Mouse (Mus musculus): Measurements from ENCODE around the gene Park7. TPM values are rescaled to one million over a fixed set of nuclear protein-coding genes. Genes with fewer than 3 reads are reported as not detected.

Gene Park7
- total and polyA plus RNA-seq, 2 experiments from 2014 or later: 197 to 439 TPM

DNA sequence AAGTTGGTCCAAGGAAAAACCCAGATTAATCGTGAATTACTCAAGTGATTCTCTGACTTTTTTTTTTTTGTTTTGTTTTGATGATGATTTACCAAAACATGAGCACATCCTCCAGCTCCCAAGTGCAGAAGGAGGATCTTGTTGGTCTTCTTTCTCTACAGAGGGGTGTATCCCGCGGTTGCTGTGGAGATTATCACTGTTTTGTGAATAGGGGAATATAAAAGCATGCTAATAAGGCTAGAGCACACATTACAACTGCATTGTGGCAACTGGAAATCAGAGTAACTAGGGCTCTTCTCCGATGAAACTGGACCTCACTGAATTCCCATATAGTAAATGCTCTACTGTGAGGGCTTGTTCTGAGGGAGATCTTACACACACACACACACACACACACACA lies 61.8 kb downstream of the Park7 start:
- 54% methylated on average over 4 of the region's 4 CpGs for WGBS

DNA sequence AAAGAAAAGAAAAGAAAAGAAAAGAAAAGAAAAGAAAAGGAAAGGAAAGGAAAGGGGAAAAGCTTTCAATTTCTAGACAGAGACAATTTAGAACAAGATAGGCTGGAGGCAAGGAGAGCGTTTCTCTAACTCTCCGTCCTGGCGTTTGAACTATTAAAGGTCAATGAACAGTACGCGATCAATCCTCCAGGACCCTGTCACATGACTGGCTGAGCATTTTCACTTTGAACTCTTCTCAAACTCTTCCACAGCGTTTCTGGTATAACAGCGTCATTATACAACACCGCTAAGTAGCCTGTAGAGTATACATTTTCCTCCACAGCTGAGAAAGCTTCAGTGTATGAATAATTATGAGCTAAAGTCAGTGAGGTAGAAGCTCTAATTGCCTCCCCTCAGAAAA lies 62.2 kb downstream of the Park7 start:
- no peak for TF ChIP-seq CTCF (IDR thresholded peaks at IDR 0.05; ENCODE audit: low read depth)
- 53% methylated on average over 8 of the region's 8 CpGs for WGBS
- H3K27me3 ChIP-seq (ENCODE audit: insufficient read depth, low read length): no peaks in the 10 kb centered on the region
- H3K4me1 ChIP-seq (ENCODE audit: insufficient read depth): peaks cover 7% of the 10 kb centered on the region; the same call in 1 of the 2 replicates
- ATAC-seq: no peak
- no peaks in the 10 kb centered on the region for H3K9me3 ChIP-seq (ENCODE audit: low read length)
- no peaks in the 10 kb centered on the region for H3K36me3 ChIP-seq (ENCODE audit: insufficient read depth)
- H3K27ac ChIP-seq (ENCODE audit: low read depth, low read length): no peak overlapping the region
- no peak for DNase-seq
- H3K4me3 ChIP-seq (ENCODE audit: low read depth, low read length): no peak overlapping the region
- H3K9ac ChIP-seq: no peak overlapping the region
- H3K4me2 ChIP-seq (ENCODE audit: low read depth): no peak overlapping the region

More for the DNA sequence above, 61.8 kb downstream of the Park7 start:
- H3K9me3 ChIP-seq (ENCODE audit: low read length): no peaks in the 10 kb centered on the region
- no peaks in the 10 kb centered on the region for H3K36me3 ChIP-seq (ENCODE audit: insufficient read depth)
- no peak for TF ChIP-seq CTCF (IDR thresholded peaks at IDR 0.05; ENCODE audit: low read depth)
- DNase-seq: no peak
- no peaks in the 10 kb centered on the region for H3K27me3 ChIP-seq (ENCODE audit: insufficient read depth, low read length)
- H3K4me3 ChIP-seq (ENCODE audit: low read depth, low read length): no peak overlapping the region
- H3K4me2 ChIP-seq (ENCODE audit: low read depth): no peak overlapping the region
- peaks cover 7% of the 10 kb centered on the region; the same call in 1 of the 2 replicates for H3K4me1 ChIP-seq (ENCODE audit: insufficient read depth)
- ATAC-seq: no peak
- H3K27ac ChIP-seq (ENCODE audit: low read depth, low read length): no peak overlapping the region
- H3K9ac ChIP-seq: no peak overlapping the region

DNA sequence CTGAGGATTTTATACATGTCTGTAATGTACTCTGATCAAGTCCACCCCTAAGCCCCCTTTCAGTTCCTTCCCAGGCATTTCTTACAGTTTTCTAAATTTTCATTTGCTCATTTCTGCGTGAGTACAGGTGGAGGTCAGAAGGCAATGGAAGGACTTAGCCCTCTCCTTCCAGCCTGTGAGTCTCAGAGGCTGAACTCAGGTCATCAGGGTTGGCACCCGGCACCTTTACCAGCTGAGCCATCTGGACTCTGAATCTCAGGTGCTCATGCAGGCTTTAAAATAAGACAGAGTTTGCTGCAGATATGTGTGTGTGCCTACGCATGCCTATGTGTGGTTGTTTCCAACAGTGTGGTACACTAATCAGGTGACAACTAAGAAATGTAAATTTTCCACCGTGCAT lies 63.3 kb downstream of the Park7 start:
- no peak overlapping the region for H3K9ac ChIP-seq
- no peaks in the 10 kb centered on the region for H3K36me3 ChIP-seq (ENCODE audit: insufficient read depth)
- TF ChIP-seq CTCF (IDR thresholded peaks at IDR 0.05; ENCODE audit: low read depth): no peak
- H3K4me1 ChIP-seq (ENCODE audit: insufficient read depth): peaks cover 7% of the 10 kb centered on the region; the same call in 1 of the 2 replicates
- H3K9me3 ChIP-seq (ENCODE audit: low read length): no peaks in the 10 kb centered on the region
- 86% methylated on average over 4 of the region's 4 CpGs for WGBS
- no peak for DNase-seq
- no peaks in the 10 kb centered on the region for H3K27me3 ChIP-seq (ENCODE audit: insufficient read depth, low read length)
- ATAC-seq: no peak
- H3K4me3 ChIP-seq (ENCODE audit: low read depth, low read length): no peak overlapping the region
- no peak overlapping the region for H3K27ac ChIP-seq (ENCODE audit: low read depth, low read length)
- no peak overlapping the region for H3K4me2 ChIP-seq (ENCODE audit: low read depth)

DNA sequence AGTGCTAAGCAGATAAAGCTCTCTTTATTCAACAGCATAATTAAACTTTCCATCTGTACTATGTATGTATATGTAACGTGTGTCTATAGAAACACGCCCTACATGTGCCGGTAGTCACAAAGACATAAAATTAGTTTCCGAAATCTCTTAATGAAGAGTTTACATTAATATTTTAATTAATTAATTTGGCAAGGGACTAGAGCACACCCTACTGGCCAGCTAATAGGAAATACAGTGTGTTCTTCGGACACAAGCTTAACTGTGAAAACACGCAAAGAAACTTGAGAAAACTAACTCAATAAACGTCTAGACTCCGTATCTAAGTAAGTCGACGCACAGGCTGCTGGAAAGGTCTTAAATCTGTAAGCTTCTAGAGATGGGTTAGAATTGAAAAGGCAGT lies 64.3 kb downstream of the Park7 start:
- H3K36me3 ChIP-seq (ENCODE audit: insufficient read depth): no peaks in the 10 kb centered on the region
- peaks cover 7% of the 10 kb centered on the region; the same call in 1 of the 2 replicates for H3K4me1 ChIP-seq (ENCODE audit: insufficient read depth)
- 47% methylated on average over 10 of the region's 10 CpGs for WGBS
- H3K27ac ChIP-seq (ENCODE audit: low read depth, low read length): no peak overlapping the region
- no peak overlapping the region for H3K9ac ChIP-seq
- no peak for ATAC-seq
- peak; percentile 38 for DNase-seq
- H3K4me2 ChIP-seq (ENCODE audit: low read depth): no peak overlapping the region
- TF ChIP-seq CTCF (IDR thresholded peaks at IDR 0.05; ENCODE audit: low read depth): peak; percentile 63
- H3K4me3 ChIP-seq (ENCODE audit: low read depth, low read length): no peak overlapping the region
- H3K9me3 ChIP-seq (ENCODE audit: low read length): no peaks in the 10 kb centered on the region
- H3K27me3 ChIP-seq (ENCODE audit: insufficient read depth, low read length): no peaks in the 10 kb centered on the region

Other genes starting within 250 kb of the Park7 start
- gene Errfi1, start 60.5 kb downstream of the Park7 start, total RNA-seq (2014; rRNA removed): 22.3 and 34.9 TPM in 2 replicates
- 16.5 and 17.2 TPM in 2 replicates for gene Errfi1, start 60.5 kb downstream of the Park7 start, polyA plus RNA-seq (2015; fragmentation: Nextera tagmentation; extraction: Ambion mirVana)
- 0.19 and 1.2 TPM in 2 replicates for gene Tnfrsf9, start 125 bp upstream of the Park7 start, total RNA-seq (2014; rRNA removed)
- gene Tnfrsf9, start 125 bp upstream of the Park7 start, polyA plus RNA-seq (2015; fragmentation: Nextera tagmentation; extraction: Ambion mirVana): 0.11 and 0.36 TPM in 2 replicates
- not detected in 2 replicates for gene Uts2, start 82.7 kb upstream of the Park7 start, total RNA-seq (2014; rRNA removed)
- not detected in 2 replicates for gene Uts2, start 82.7 kb upstream of the Park7 start, polyA plus RNA-seq (2015; fragmentation: Nextera tagmentation; extraction: Ambion mirVana)
- gene Per3, start 130.2 kb upstream of the Park7 start, total RNA-seq (2014; rRNA removed): 3.3 and 6.9 TPM in 2 replicates
- gene Per3, start 130.2 kb upstream of the Park7 start, polyA plus RNA-seq (2015; fragmentation: Nextera tagmentation; extraction: Ambion mirVana): 2.9 and 3.0 TPM in 2 replicates
- gene Vamp3, start 143.5 kb upstream of the Park7 start, total RNA-seq (2014; rRNA removed): 37.9 and 47.1 TPM in 2 replicates
- gene Vamp3, start 143.5 kb upstream of the Park7 start, polyA plus RNA-seq (2015; fragmentation: Nextera tagmentation; extraction: Ambion mirVana): 39.2 and 48.8 TPM in 2 replicates
- not detected in 2 replicates for gene Gm13090, start 175.1 kb upstream of the Park7 start, total RNA-seq (2014; rRNA removed)
- gene Gm13090, start 175.1 kb upstream of the Park7 start, polyA plus RNA-seq (2015; fragmentation: Nextera tagmentation; extraction: Ambion mirVana): not detected in 2 replicates

Data from forebrain, postnatal 0 days (tissue).